Mouse (Mus musculus): ENCODE results near the gene Ifit3b. TPM values are rescaled to one million over a fixed set of nuclear protein-coding genes. Genes with fewer than 3 reads are reported as not detected.
"Not testable (repeated sequence)": the region's sequence is repeated elsewhere in the genome, so short reads cannot be mapped to it uniquely, and the experiment has no call there.

Ifit3b gene
- total RNA-seq (2021) = under 1 TPM; 0.27 to 0.48 TPM
- long read RNA-seq = 0 reads

DNA sequence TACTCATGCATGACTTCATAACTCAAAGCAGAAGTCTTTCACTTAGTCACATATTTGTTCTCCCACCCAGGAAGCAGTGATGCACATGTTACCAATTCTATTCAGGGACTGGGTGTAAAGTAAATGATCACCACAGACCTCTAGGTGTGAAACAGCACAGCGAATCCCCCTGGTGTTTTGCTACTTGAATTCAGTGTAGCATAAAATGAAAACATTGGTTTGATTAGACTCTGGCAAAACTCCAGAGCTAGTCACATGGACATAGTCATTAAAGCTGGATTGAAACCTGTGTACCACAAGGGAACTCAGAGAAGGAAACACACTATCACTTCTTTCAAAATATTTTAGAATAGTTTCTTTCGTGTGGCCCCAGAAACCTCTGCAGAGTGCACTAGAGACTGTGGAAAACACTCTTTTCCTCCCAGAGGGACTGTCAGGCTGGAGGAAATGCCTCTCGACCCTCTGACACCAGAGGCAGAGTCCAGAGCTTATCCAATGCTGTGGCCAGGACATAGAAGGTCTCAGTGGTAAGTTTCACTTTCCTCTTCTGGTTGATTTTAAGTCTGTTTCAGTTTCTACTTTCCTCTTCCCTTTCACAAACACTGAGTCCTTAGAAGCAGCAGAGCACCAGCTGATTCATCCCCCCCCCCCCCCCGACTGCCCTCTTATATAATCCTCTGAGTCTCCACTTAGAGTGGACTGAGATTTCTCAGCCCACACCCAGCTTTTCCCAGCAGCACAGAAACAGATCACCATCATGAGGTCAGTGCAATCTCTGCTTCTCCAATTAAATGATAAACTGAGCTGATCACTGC is at the start of gene Ifit3b:
Ifit3b (plus strand) TSS at position 734 of the 815 bp plus-strand sequence.
- DNase-seq (ENCODE audit: low spot score in 2 of 2) = not testable (repeated sequence)

DNA sequence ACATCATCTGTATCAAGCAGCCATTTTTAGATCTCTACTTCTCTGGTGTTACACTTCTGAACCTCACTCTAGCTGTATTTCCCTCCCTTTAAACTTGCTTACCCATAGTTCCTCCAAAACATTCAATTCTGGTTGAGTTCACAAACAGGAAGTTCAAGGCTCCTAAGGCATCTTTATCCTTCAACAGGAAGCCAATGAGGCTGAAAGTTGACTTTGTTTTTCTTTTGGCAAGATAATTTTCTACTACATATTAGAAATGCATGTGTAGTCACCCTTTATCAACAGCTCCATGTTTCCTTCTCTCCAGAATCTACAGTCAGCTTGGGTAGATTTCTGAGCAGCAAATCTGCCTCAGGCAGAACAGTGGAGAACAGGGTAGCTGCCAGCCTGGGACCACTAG is 45.2 kb upstream of the Ifit3b start:
- no peak for DNase-seq (ENCODE audit: low spot score in 2 of 2)

DNA sequence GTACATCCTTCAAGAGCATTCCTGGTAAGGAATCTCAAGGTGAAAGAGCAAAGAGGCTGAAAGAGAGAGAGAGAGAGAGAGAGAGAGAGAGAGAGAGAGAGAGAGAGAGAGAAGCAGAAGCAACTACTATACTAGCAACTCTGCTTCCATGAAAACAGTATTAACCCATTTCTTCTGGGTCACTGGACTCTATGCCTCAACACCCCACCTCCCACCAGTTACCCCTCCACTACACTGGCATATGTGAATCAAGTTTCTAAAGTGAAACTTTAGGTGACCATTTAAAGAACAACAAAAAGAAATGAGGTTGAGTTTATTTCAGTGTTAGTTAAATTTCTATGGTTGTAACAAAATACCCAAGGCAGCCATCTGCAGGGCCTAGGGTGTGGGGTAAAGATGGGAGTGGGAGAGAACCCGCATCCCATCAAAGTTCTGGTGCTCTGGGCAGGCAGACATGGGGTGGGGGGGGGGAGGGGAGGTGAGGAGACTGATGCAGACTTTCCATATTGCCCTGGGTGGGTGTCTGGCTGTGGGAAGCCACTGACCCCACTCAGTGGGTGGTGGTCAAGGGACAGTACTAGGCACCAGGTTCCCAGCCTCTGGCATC is 41.5 kb upstream of the Ifit3b start:
- DNase-seq (ENCODE audit: low spot score in 2 of 2) = no peak

DNA sequence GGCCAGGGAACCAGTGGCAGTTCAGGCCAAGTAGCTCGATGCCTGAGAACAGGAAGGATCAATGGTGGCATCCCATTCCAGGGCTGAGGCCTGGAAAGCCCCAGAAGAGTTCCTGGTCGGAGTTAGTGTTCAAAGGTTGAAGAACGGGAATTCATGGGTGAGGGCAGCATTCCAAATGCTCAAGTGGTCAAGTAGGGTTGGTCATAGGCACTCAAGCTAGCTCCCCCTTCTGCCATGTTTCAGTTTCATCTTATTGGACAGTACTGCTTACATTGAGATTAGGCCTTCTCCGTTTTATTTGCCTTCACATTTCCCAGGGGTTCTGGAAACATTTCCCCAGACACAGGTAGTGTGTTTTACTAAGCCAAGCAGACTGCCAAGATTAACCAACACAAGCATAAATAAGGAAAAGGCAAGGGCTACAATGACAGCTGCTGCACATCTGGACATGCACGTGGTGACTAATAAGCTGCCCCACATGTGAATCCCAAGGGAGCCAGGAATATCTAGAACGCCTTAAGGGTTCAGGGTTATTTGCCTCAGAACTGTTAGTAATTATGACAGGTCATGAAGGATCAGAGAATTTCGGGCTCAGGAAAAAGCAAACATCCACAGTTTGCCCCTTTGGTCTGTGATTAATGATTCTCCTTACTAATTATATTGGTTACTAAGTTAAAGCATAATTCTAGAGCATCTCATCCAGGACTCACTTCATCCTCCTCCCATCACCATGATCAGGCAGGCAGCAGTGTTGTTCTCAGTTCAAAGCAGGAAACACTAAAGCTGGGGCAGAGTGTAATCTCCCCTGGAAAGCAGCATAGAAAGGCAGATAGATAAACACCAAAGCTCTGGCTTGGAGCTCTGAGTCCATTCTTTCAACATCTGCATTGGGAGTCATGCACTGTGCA is 38.5 kb upstream of the Ifit3b start:
- no peak for DNase-seq (ENCODE audit: low spot score in 2 of 2)

DNA sequence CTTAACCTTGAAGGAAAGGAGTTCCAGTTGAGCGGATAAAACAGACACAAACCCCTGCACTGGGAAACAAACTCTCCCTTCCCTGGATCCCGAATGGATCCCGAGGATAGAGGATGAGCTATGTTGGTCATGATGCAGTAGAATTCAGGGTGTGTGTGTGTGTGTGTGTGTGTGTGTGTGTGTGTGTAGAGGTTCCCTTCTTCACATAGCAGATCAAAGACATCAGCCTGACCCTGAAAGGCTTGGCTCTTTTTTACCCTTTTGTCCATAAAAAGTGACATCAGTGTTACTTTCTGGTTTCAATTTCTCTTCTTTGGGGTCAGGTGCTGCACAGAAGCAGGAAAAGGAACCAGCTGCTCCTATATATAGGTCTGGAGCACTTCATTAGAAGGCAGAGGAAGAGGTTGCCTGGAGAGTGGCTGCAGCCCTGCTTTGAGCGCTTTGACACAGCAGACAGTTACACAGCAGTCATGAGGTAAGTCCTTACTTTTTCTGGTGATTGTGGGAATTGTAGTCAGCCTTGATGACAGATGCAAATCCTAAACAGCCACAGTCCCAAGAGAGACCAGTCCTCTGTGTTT is 37.8 kb upstream of the Ifit3b start:
- DNase-seq (ENCODE audit: low spot score in 2 of 2) = no peak

DNA sequence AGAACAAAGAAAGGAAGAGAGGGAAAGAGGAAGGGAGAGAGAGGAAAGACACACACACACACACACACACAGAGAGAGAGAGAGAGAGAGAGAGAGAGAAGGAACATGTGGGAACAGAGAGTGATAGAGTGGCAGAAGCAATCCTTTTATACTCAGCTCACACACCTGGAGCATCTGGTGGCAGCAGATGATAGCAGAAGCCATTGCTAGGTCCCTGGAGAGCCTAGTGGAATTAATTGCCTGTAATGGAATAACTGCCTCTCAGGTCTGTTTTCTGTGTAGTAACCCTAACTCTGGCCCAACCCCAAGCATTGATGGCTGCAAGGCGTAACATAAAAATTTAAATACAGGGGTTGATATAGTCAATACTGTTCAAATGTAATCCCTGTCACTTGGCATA is 36.7 kb upstream of the Ifit3b start:
- DNase-seq (ENCODE audit: low spot score in 2 of 2) = no peak

DNA sequence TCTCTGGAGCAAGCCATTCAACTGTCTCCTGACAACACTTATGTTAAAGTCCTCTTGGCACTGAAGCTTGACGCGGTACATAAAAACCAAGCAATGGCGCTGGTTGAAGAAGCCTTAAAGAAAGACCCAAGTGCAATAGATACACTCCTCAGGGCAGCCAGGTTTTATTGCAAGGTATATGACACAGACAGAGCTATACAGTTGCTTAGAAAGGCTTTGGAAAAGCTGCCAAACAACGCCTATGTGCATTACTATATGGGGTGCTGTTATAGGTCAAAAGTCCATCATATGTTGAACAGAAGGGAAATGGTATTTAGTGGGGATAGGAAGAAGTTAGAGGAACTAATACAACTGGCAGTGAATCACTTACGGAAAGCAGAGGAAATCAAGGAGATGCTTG is 34.1 kb upstream of the Ifit3b start:
- no peak for DNase-seq (ENCODE audit: low spot score in 2 of 2)

DNA sequence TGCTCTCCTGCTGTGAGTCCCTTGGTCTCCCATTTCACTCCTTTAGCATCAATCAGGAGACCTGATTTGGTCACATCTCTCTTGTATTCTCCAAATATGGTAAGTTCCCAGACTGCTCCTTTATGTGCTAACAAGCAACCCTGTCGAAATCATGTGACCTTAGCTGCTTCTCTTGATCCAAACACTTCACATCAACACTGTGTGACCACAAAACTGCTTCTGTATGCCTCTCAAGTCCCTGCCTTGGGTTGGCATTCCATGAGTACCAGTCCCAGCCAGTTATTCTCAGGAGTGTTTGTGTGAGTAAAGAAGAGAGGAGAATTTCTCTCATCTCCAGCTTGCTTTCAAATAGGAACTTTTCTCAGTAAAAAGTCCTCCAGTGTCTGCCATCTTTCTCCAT is 30.6 kb upstream of the Ifit3b start:
- DNase-seq (ENCODE audit: low spot score in 2 of 2) = no peak

DNA sequence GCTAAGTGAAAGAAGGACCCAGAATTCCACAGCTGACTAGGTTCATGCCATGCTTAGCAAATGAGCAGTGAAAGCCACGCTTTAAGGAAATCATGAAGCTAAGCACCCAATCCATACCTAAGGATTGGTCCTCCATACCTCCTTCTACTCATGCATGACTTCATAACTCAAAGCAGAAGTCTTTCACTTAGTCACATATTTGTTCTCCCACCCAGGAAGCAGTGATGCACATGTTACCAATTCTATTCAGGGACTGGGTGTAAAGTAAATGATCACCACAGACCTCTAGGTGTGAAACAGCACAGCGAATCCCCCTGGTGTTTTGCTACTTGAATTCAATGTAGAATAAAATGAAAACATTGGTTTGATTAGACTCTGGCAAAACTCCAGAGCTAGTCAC is 25.1 kb upstream of the Ifit3b start:
- not testable (repeated sequence) for DNase-seq (ENCODE audit: low spot score in 2 of 2)

DNA sequence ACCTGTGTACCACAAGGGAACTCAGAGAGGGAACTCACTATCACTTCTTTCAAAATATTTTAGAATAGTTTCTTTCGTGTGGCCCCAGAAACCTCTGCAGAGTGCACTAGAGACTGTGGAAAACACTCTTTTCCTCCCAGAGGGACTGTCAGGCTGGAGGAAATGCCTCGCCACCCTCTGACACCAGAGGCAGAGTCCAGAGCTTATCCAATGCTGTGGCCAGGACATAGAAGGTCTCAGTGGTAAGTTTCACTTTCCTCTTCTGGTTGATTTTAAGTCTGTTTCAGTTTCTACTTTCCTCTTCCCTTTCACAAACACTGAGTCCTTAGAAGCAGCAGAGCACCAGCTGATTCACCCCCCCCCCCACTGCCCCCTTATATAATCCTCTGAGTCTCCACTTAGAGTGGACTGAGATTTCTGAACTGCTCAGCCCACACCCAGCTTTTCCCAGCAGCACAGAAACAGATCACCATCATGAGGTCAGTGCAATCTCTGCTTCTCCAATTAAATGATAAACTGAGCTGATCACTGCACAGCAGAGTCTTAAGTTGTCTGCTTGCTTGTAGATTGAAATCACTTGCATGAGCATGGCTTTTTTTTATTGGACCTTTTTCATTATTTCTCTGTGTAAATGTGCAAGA is 24.5 kb upstream of the Ifit3b start, which contains the start of gene Ifit3:
Ifit3 (plus strand) TSS at position 406 of the 641 bp plus-strand sequence.
- not testable (repeated sequence) for DNase-seq (ENCODE audit: low spot score in 2 of 2)

DNA sequence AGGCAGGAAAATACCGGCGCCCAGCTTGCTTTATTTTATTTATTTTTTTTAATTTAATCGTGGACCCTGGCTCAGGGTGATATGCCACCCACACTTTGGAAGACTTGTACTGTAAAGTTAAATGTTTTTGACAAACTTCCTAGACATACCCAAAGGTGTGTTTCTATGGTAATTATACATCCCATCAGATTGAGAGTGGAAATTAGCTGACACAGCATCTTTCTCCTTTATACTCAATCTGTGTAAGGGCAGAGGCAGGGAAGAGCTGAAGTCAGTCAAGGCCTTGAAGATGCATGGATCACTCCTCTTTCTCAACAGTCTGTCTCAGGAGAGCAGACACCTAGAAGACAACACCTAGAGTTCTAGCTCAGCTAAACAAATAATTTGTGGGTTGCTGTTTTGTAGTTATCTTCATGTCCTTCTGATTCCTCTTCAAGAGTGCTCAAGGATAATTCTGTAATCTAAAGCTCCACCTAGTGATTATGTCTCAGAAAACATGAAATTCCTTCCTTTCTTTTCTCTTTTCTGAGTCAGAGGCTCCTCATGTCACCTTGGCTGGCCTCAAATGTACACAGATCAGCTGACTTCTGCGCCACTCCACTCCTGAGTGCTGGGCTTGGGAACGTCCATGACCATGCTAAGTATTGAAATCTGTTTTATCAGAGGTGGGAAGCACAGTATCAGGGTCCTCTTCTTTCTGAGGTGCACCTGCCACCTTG is 21.9 kb upstream of the Ifit3b start:
- not testable (repeated sequence) for DNase-seq (ENCODE audit: low spot score in 2 of 2)

DNA sequence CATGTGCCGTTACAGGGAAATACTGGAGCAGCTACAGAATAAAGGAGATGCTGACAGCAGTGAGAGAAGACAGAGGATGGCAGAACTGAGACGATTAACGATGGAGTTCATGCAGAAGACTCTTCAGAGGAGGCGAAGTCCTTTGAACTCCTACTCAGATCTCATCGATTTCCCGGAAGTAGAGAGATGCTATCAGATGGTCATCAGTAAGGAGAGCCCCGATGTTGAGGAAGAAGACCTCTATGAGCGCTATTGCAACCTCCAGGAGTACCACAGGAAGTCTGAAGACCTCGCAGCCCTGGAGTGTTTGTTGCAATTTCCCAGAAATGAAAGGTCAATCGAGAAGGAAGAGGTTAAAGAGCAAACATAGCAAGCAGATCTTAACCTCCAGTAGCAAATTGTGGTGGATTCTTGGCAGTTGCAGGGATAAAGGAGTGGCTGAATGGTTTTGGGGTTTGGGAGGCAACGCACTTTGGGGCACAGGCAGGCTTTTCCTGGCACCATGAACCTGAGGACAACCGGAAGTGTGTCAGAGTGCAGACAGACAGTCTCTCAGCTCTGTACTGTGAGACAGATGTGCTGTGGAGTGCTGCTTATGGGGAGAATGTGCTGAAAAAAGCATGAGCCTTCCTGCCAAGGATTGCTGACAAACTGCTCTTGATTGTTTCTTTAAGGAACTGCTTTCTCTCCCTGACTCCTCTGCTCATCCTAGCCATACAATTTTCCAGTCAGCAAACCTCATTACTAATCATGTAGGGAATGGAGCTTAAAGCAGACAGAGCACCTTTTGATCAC is 19.7 kb upstream of the Ifit3b start:
- not testable (repeated sequence) for DNase-seq (ENCODE audit: low spot score in 2 of 2)

DNA sequence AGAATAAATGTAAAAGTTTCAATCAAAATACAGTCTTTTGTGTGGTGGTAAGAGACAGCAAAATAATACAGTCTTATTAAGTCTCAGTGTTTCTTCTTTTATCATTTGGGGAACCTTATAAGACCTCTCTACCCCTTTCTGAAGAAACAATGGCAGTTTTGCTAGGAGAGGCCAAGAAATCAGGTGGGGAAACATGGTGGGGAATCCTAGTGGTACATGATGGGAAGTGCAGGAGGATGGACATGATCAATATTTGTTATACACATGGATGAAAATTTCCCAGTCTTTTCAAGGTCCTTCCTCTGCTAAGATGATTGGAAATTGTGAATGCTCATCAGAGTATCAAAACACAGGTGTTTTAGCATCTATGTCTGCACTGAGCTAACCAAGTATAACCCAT is 18.8 kb upstream of the Ifit3b start:
- no peak for DNase-seq (ENCODE audit: low spot score in 2 of 2)

DNA sequence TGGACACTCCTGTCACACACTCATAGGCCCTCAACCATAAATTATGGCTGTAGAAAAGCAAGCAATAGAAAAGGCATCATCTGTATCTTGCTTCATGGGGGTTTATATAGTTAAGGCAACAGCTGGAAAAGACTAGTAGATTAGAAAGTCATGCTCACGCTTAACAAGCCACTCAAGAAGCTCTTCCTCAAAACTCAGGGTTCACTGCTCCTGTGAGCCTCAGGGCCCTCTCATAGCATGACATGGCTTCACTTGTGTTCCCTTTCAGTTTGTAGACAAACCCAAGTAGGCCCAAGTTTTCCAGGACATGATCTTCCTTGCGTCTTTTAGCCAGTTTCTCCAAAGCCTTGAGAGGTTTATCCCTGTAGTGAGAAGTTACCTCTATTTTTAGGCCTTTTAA is 14.3 kb upstream of the Ifit3b start:
- DNase-seq (ENCODE audit: low spot score in 2 of 2) = no peak

DNA sequence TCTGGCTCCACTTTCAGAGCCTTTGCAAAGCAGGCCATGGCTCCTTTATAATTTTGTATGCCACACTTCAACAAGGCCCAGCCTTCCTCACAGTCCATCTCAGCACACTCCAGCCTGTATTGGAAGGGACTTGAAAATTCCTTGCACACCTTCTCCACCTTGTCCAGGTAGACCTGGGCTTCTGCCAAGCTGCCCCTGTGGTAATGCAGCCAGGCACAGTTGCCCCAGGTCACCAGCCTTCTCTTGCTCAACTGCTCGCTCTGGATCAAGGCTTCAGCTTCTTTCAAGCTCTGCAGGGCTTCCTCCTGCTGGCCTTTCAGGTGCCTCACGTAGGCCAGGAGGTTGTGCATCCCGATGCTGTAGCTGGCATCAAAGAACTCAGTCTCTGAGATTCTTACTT is 13.2 kb upstream of the Ifit3b start:
- not testable (repeated sequence) for DNase-seq (ENCODE audit: low spot score in 2 of 2)

DNA sequence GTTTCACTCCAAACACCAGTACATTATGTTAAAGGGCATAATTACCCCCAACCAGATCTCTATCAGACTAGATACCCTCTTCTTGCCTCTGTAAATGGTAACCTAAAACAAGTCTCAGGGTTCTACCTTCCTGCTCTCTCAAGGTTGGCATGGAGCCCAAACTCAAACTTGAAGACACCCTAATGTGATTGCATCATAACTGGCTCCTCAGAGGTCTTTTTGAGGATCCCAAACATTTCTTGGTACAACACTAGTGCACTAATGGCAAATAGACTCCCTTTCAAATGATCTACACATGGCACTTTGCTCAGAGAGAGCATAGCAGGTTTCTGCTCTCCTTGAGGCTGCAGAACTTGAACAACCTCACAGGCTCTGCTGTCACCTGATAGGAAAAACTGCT is 11.0 kb upstream of the Ifit3b start:
- no peak for DNase-seq (ENCODE audit: low spot score in 2 of 2)

DNA sequence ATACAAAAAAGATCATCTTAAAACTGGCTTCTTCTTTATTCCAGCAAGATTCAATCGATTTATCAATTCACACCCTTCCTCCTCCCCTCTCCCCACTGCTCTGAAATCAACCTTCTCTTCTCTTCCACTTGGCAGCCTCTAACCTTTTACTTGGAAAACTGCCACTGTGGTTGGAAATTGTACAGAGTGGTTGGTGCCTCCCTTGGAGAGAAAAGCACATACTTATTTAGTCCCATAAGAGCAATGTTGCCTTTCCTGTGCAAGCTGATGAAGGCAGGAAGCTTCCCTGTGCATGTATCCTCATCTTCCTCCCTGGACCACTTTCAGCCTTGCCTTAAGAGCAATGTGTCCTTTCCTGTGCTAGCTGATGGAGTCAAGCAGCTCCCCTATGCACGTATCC is 9.4 kb upstream of the Ifit3b start:
- peak; percentile 45 to 58 for DNase-seq (ENCODE audit: low spot score in 2 of 2)

DNA sequence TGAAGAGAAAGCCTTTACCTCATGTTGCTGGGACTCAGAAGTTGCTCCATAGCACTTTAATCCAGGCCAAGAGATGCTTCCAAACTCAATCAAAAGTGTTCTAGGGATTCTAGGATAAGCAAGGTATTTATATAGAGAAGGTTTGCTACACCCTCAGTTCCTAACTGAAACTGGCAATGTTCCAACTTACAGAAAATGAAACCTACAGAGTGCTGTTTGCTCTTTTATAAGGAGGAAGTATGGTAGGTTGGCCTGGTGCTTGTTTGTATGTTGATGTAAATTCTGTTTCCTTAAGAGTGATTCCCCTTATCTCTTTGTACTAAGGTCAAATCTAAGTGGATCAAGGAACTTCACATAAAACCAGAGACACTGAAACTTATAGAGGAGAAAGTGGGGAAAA is 8.5 kb upstream of the Ifit3b start:
- not testable (repeated sequence) for DNase-seq (ENCODE audit: low spot score in 2 of 2)

DNA sequence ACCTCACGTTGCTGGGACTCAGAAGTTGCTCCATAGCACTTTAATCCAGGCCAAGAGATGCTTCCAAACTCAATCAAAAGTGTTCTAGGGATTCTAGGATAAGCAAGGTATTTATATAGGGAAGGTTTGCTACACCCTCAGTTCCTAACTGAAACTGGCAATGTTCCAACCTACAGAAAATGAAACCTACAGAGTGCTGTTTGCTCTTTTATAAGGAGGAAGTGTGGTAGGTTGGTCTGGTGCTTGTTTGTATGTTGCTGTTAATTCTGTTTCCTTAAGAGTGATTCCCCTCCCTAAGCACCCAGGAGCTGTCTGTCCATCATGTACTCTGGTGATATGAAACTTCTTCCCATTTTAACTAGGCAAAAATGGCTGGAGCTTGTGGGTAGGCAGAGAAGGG is 5.9 kb upstream of the Ifit3b start, which contains the start of gene Ifit1bl1:
Ifit1bl1 (minus strand) TSS at position 69 of the 400 bp plus-strand sequence.
- DNase-seq (ENCODE audit: low spot score in 2 of 2) = not testable (repeated sequence)

Data from layer of hippocampus, postnatal 10 days (tissue).